Mouse (Mus musculus): Measurements from ENCODE around the gene Ptprf. TPM values are rescaled to one million over a fixed set of nuclear protein-coding genes. Genes with fewer than 3 reads are reported as not detected.
A peak's percentile ranks its signal among the peaks of the same experiment; 100 is the strongest.

The Ptprf gene
- polyA plus RNA-seq, 1 experiment, result 245 TPM

DNA sequence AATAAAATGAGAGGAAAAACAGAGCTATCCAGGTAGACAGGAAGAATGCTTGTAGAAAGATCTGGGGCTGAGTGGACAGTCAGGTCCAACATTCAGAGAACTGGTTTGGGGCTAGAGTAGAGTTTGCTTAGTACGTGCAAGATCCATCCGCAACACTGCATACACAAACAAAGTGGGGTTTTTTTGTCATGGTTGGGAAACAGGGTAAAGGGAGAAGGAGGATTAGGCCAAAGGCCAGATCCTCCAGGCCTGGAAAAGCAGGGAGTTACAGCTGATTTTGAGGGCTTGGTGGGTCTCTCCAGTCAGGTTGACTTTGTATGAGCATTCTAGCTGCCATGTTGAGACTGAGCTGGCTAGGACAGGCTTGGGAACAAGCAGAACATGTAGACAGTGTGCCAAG, 85.3 kb downstream of the Ptprf start:
- no peak overlapping the region for H3K4me3 ChIP-seq (replicated peaks; ENCODE audit: extremely low read depth, low read depth, low read length)
- H3K4me1 ChIP-seq (ENCODE audit: control insufficient read depth, insufficient read depth, low read length), result no peaks in the 10 kb centered on the region
- TF ChIP-seq CTCF (IDR thresholded peaks at IDR 0.05; ENCODE audit: insufficient read depth, low read length) (no peak), POLR2A (IDR thresholded peaks at IDR 0.05; ENCODE audit: borderline replicate concordance, extremely low read depth, low read depth, low read length) (no peak)
- 65% methylated on average over 2 of the region's 2 CpGs for WGBS
- DNase-seq, result no peak

DNA sequence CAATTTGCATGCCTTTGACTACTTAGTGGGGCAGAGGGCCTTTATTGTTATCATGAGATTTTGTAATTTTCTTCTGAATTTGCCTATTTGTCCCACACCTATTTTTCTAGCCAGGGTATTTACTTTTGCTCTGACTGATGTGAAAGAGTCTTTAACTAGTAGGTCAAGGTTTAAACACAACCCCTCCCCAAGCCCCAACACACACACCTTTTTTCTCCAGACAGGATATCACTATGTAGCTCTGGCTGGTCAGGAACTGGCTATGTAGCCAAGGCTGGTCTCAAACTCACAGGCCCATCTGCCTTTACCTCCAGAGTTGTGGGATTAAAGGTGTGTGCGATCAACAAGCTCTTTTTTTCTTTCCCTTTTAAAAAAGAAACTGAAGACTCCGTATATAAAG, 92.1 kb downstream of the Ptprf start:
- no peak for TF ChIP-seq POLR2A (IDR thresholded peaks at IDR 0.05; ENCODE audit: borderline replicate concordance, extremely low read depth, low read depth, low read length)
- no peak for TF ChIP-seq CTCF (IDR thresholded peaks at IDR 0.05; ENCODE audit: insufficient read depth, low read length)
- DNase-seq, result no peak
- Histone ChIP-seq H3K4me1 (ENCODE audit: control insufficient read depth, insufficient read depth, low read length) (no peaks in the 10 kb centered on the region), H3K4me3 (replicated peaks; ENCODE audit: extremely low read depth, low read depth, low read length) (no peak overlapping the region)
- WGBS, result 88% methylated on average over 2 of the region's 2 CpGs

GRCm38 (mm10) chr4:118198606-118199005, 92.6 kb downstream of the Ptprf start:
- H3K4me1 ChIP-seq (ENCODE audit: control insufficient read depth, insufficient read depth, low read length), result no peaks in the 10 kb centered on the region
- no peak overlapping the region for H3K4me3 ChIP-seq (replicated peaks; ENCODE audit: extremely low read depth, low read depth, low read length)
- TF ChIP-seq POLR2A (IDR thresholded peaks at IDR 0.05; ENCODE audit: borderline replicate concordance, extremely low read depth, low read depth, low read length) (no peak), CTCF (IDR thresholded peaks at IDR 0.05; ENCODE audit: insufficient read depth, low read length) (no peak)
- no peak for DNase-seq
- 75% methylated on average over 3 of the region's 3 CpGs for WGBS

- WGBS, result 78% methylated on average over 10 of the region's 10 CpGs
- Histone ChIP-seq H3K4me1 (ENCODE audit: control insufficient read depth, insufficient read depth, low read length) (no peaks in the 10 kb centered on the region), H3K4me3 (replicated peaks; ENCODE audit: extremely low read depth, low read depth, low read length) (no peak overlapping the region)
- no peak for DNase-seq
- TF ChIP-seq POLR2A (IDR thresholded peaks at IDR 0.05; ENCODE audit: borderline replicate concordance, extremely low read depth, low read depth, low read length) (no peak), CTCF (IDR thresholded peaks at IDR 0.05; ENCODE audit: insufficient read depth, low read length) (no peak)
Measured at GRCm38 (mm10) chr4:118196185-118196584, 95.0 kb downstream of the Ptprf start.

GRCm38 (mm10) chr4:118180301-118181080, 110.7 kb downstream of the Ptprf start:
- Histone ChIP-seq H3K4me3 (replicated peaks; ENCODE audit: extremely low read depth, low read depth, low read length) (peak overlapping the region; percentile 40), H3K4me1 (ENCODE audit: control insufficient read depth, insufficient read depth, low read length) (no peaks in the 10 kb centered on the region)
- WGBS, result 8% methylated on average over 17 of the region's 17 CpGs
- no peak for TF ChIP-seq POLR2A (IDR thresholded peaks at IDR 0.05; ENCODE audit: borderline replicate concordance, extremely low read depth, low read depth, low read length)
- TF ChIP-seq CTCF (IDR thresholded peaks at IDR 0.05; ENCODE audit: insufficient read depth, low read length), result no peak
- no peak for DNase-seq

DNA sequence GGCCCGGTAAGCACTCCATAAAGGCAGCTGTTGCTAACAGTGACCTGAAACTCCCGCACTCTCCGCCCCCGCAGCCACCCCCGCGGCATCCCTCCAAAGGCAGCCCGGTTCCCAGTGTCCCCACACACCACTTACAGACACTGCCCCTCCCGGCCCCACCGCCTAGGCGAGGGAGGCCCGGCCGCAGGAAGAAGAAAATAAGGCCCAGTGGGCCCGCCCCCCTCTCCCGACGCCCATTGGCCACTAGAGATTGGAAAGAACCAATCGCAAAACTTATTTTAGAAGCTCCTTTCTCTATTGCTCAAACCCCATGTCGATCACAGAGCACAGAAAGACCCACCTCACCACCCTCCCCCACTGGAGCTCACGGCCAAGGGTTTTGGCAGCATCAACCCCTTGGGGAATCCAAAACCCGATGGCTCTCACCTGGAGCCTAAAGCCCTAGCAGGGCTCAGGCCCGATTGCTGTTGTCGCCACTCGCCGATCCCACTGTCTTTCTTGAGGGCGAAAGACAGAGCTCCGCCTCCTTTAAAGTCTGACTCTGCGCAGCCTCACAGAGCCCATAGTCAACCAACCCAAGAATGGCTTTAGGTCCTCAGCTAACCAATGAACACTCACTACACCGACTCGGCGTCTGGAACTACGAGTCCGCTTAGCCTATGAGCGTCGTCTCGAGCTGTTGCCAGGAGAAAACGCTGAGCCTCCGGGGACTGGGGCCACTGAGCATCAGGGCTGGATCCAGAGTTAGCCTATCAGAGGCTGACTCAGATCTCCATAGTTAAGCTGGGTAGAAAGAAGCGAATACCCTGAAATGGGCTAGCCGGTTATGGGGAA, 111.5 kb downstream of the Ptprf start, which contains the start of gene Kdm4a:
Gene Kdm4a, minus strand, starts transcription at position 577 of the 834 bp plus-strand sequence.
- under 1% methylated on average over 38 of the region's 38 CpGs for WGBS
- Histone ChIP-seq H3K4me1 (ENCODE audit: control insufficient read depth, insufficient read depth, low read length) (no peaks in the 10 kb centered on the region), H3K4me3 (replicated peaks; ENCODE audit: extremely low read depth, low read depth, low read length) (peak within 1 kb of the TSS; percentile 96)
- DNase-seq, result peak; percentile 91
- TF ChIP-seq POLR2A (IDR thresholded peaks at IDR 0.05; ENCODE audit: borderline replicate concordance, extremely low read depth, low read depth, low read length), result peak; percentile 74; the same call in 1 of the 2 replicates
- no peak for TF ChIP-seq CTCF (IDR thresholded peaks at IDR 0.05; ENCODE audit: insufficient read depth, low read length)

DNA sequence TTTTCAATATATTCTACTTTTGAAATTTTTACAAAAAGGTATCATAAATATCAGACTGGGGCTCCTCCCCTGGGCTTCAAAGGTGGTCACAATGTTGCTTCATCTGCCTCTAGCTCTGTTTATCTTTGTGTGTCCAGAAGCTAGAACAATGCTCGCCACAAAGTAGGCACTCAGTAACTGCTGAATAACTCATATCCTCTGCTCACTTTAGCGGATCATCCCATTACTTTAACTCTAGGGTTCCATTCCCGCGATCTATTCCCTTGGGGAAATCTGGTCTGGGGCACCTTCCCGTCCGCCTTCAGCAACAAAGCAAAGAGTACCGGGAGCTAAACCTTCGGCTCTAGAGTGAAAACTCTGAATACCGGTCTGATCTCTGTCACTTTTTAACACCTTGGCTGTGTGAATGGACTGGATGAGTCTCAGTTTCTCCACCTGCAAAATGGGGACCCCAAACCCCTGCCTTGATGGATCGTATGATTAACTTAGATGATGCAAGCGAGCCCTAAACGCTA, 112.2 kb downstream of the Ptprf start:
- WGBS, result 1% methylated on average over 12 of the region's 12 CpGs
- TF ChIP-seq POLR2A (IDR thresholded peaks at IDR 0.05; ENCODE audit: borderline replicate concordance, extremely low read depth, low read depth, low read length) (no peak), CTCF (IDR thresholded peaks at IDR 0.05; ENCODE audit: insufficient read depth, low read length) (no peak)

GRCm38 (mm10) chr4:118172461-118172860, 118.7 kb downstream of the Ptprf start:
- WGBS, result 91% methylated on average over 12 of the region's 12 CpGs
- TF ChIP-seq CTCF (IDR thresholded peaks at IDR 0.05; ENCODE audit: insufficient read depth, low read length), result no peak
- no peak for TF ChIP-seq POLR2A (IDR thresholded peaks at IDR 0.05; ENCODE audit: borderline replicate concordance, extremely low read depth, low read depth, low read length)
- no peak for DNase-seq
- H3K4me1 ChIP-seq (ENCODE audit: control insufficient read depth, insufficient read depth, low read length), result no peaks in the 10 kb centered on the region
- H3K4me3 ChIP-seq (replicated peaks; ENCODE audit: extremely low read depth, low read depth, low read length), result no peak overlapping the region

More for the DNA sequence above, 112.2 kb downstream of the Ptprf start:
- no peaks in the 10 kb centered on the region for H3K4me1 ChIP-seq (ENCODE audit: control insufficient read depth, insufficient read depth, low read length)
- DNase-seq, result no peak
- peak overlapping the region; percentile 87 for H3K4me3 ChIP-seq (replicated peaks; ENCODE audit: extremely low read depth, low read depth, low read length)

- H3K4me3 ChIP-seq (replicated peaks; ENCODE audit: extremely low read depth, low read depth, low read length), result no peak overlapping the region
- H3K4me1 ChIP-seq (ENCODE audit: control insufficient read depth, insufficient read depth, low read length), result no peaks in the 10 kb centered on the region
- DNase-seq, result no peak
- WGBS, result 83% methylated on average over 9 of the region's 9 CpGs
- TF ChIP-seq POLR2A (IDR thresholded peaks at IDR 0.05; ENCODE audit: borderline replicate concordance, extremely low read depth, low read depth, low read length) (no peak), CTCF (IDR thresholded peaks at IDR 0.05; ENCODE audit: insufficient read depth, low read length) (peak; percentile 34; the same call in 1 of the 2 replicates)
Measured at GRCm38 (mm10) chr4:118171006-118171405, 120.2 kb downstream of the Ptprf start.

All from lung, adult 2 months (tissue).